Mouse (Mus musculus): ENCODE results near the gene Avpr2. TPM values are rescaled to one million over a fixed set of nuclear protein-coding genes. Genes with fewer than 3 reads are reported as not detected.

Avpr2 gene
- total RNA-seq (2014; fragmentation: Nextera tagmentation) (not detected in 2 replicates), total RNA-seq (2017) (0.09 TPM in 1 of 2 replicates, not detected in the other)

DNA sequence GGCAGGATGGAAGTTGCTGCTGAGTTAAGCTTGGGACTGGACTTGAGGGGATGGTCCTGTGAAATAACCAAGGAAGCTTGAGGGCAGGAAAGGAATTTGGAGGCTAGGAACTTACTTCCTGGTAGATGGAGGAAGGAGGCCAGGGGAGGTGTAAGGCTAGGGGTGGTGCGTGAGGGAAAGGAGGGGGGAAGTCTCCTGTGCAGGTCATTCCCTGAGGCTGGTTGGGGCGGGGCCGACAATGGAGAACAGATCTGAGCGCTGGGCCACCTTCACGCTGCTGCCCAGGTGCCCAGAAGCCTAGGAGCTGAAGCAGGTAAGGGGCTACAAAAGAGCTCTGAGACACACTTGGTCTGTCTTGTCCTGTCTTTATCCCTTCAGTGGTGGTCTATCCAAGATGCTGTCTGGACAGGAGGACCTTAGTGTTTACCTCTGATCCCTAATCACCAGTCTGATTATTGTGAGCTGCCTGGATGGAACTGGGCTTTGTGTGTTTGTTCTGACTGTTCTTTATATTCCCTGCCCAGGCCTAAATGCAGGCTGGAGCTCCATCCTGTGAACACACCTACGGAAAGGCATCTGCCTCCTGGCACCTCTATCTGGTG, at the start of gene Avpr2:
Gene Avpr2, plus strand, starts transcription at position 552 of the 602 bp plus-strand sequence.
- no peak for ATAC-seq (replicated peaks; ENCODE audit: poor library complexity, severe bottlenecking)

DNA sequence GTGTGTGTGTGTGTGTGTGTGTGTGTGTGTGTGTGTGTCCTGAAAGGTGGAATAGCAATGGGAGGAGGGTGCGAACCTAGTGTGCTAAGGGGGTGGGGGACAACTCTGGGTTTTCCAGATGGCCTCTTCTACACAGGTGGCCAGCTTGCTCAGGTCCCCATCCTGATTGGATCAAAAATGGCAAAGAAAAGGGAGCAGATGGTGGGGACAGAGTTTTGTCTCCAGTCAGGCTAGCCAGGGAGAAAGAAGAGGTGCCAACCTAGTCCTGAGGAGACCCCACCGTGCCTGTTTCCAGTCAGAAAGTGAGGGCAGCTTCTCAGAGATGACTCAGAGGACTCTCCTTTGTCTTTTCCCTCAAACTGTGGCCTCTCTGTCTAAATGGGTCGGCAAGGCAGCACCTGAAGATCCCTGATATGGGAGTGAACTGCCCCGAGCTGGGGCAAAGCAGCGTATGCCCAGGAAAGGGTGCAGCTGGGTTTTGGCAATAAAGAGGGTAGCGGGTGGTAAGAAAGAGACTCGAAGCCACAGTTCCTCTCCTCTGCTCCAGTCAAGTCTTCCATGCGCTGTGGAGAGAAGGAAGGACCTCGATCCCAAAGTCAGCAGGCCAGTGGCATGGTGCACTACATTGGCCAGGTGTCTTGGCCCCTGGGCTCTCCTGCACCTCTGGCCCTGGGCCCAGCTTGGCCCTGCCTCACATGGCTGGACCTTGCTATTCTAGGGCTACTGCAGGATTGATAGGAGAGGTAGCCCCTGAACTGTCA, 37.4 kb upstream of the Avpr2 start:
- no peak for ATAC-seq (replicated peaks; ENCODE audit: poor library complexity, severe bottlenecking)

DNA sequence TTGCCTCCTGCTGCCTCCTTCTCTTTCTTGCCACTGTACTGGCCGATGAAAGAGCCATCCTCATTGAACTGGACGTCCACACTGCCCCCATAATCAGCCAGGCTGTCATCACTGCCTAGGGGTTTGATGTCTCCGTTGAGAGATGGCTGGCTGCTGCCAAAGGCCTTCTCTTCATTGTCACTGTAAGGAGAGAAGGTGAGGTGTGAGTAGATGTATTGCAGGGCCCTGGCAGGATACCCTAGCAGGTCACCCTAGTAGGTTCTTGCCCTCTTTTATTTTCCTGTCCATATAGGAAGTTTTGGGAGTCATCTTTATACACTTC, 36.9 kb upstream of the Avpr2 start:
- no peak for ATAC-seq (replicated peaks; ENCODE audit: poor library complexity, severe bottlenecking)

DNA sequence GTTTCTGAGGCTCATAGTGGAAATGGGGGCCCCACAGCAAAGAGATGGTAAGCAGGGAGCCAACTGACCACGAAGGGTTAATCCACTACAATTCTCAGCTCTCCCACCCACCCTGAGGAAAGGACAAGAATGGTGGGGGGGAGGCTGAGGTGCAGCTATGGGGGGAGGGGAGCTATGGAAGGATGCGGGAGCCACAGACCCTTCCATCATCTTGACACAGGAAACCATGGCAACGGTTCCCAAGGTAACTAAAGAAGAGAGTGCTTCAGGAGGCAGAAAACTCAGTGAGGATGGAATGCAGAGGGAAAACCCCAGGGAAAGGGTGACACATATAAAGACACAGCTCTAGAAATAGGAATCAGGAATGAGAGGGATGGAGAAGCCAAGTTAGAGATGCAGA, 27.2 kb upstream of the Avpr2 start:
- ATAC-seq (replicated peaks; ENCODE audit: poor library complexity, severe bottlenecking) = no peak

DNA sequence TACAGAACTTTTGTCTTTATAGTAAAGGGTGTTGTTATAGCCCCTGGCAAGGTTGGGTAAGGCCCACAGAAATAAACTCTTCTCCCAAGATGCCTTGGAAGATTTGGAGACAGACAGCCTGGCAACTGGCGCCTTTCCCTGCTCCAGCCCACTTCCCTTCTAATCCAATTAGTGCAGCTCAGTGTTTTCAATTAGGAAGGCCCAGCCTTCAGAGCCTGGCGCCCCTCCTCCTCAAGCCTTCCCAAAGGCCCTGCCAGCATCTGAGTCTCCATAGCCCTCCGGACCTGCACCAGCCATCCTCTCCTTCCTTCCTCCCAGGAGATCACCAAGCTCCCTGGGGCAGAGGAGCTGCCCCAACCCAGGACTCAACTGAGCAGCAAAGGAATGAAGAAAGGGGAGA, 24.6 kb upstream of the Avpr2 start:
- no peak for ATAC-seq (replicated peaks; ENCODE audit: poor library complexity, severe bottlenecking)

DNA sequence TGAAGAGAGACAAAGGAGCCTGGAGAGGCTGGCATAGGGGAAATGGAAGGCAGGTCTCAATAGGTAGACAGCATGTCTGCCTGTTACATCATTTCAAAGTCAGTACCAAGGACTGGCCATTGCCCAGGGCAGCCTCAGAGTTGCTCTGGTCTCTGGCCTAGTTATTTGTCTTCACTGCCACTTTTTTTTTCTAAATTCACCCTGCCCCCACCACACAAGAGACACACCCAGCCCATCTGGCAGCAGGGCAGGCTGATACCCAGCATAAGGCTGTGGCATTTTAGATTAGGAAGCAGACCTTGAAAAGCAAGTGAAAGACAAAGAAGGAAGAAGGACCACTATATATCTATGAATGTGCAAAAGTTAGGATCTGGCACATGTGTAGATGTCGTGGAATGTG, 24.1 kb upstream of the Avpr2 start:
- no peak for ATAC-seq (replicated peaks; ENCODE audit: poor library complexity, severe bottlenecking)

DNA sequence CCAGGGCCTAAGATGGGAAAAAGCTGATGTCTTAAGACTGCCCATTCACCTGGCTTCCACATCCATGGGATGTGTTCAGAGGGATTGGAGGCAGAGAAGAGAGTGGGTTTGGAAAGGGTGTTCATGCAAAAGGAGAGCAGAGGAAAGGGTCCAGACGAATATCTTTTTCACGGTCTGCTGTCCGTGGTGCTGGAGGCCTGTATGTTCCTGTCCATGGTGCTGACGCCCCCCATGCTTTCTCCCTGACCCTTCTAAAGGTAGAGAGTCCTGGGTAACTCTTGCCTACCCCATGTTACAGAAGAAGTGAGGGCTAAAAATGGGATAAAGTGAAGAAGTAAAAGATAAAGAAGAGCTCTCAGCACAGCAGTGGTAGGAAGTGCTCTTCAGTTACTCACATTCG, 22.6 kb upstream of the Avpr2 start:
- peak; percentile 82 for ATAC-seq (replicated peaks; ENCODE audit: poor library complexity, severe bottlenecking)

DNA sequence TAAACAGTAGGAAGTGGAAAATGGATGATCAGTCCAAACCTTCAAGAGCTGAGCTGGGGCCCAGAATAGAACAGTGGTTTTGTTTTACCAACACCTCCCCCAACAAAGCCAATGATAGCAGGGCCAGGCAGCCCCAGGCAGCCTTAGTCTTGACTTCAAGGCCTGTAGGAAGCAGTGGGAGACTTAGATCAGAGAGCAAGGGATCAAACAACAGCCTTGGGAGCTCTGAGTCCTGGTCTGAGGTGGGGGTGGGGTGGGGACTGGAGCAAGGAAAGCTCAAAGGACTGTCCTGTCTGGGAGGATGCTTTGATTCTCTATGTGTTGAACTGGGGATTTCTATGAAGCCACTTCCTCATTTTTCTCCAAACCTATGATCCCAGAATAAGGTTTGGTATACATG, 20.4 kb upstream of the Avpr2 start:
- no peak for ATAC-seq (replicated peaks; ENCODE audit: poor library complexity, severe bottlenecking)

DNA sequence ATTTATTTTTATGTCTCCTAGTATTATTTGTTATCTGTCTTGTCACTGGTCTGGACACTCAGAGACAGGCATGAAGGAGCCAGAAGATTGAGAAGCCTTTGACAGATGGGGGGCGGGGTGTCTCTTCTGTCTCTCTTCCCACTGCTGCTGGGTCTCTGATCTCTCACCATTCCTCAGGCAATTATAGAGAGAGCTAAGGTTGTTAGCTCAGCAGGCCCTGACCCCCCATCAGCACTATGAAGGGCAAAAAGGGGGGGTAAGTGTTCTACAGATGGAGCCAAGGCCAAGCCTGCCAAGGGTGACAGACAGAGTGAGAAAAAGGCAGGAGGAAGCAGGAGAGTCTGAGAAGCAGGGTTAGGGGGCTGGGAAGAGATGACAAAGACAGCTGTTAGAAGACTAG, 19.9 kb upstream of the Avpr2 start:
- no peak for ATAC-seq (replicated peaks; ENCODE audit: poor library complexity, severe bottlenecking)

DNA sequence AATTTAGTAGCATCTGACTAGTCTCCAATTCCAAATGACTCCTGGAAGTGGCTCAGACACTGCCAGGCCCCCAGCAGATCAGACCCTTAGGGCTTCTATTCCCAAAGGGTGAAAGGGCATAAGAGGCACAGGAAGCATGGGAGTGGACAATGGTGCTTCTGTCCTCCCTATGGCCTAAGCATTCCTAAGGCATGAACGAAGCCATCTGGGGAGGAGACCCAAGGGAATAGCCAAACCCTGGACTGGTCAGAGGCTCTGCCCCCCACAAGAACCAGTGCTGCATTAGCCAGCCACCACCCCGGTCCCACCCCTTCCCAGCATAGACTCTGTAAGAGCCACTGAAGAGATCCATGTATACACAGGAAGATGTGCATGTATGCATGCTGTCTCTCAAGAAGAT, 16.0 kb upstream of the Avpr2 start:
- no peak for ATAC-seq (replicated peaks; ENCODE audit: poor library complexity, severe bottlenecking)

DNA sequence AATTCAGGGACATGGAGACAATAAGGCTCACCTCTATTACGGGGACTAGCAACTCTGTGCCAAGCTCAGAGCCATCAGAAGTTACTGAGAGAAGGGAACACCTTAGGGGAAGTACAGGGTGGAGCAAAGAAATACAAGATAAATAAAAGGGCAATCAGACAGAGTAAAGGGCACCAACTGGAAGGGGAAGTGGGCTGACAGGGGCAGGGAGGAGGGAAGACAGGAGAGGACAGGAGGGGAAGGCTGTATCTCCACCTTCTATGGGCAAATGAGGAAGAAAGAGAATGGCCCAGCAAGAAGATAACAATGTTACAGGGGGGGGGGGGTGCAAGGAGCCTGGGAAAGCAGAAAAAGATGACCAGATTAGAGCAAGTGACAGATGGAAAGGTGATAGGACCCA, 14.9 kb upstream of the Avpr2 start:
- ATAC-seq (replicated peaks; ENCODE audit: poor library complexity, severe bottlenecking) = peak; percentile 72

DNA sequence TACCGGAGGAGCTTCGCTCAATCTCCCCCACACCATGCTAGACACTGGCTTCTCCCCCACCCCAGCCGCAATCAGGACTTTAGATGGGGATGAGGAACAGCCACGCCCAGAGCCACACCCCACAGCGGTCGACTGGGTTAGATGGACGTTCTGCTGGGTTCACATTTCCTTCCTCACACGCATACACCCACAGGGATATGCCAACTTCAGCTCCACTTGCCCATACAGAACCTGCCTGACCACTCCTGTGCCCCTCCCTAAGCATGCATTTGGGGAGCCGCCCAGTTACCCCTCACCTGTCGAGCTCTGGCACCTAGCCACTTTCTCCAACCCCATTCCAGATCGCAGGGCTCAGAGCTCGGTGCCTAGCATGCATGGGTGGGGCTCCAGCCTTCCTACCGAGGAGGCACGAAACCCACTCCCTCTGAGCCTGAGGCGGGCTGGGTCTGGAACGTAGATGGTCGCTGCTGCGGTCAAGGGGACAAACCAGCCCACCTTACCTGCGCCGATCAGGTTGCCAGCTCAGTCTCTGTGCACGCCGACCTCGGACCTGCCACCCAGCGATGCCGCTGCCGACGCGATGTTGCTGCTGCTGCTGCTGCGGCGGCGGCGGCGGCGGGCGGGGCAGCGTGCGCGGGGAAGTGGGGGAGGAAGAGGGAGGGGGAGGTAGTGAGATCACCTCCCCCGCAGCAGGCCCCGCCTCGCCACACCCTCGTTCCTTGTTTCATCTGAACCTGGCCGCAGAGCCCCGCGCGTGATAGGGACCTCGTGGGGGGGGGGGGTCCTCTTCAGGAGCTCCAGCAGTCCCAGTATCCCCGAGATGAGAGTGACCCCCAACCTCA, 11.5 kb upstream of the Avpr2 start:
- peak; percentile 75 for ATAC-seq (replicated peaks; ENCODE audit: poor library complexity, severe bottlenecking)

DNA sequence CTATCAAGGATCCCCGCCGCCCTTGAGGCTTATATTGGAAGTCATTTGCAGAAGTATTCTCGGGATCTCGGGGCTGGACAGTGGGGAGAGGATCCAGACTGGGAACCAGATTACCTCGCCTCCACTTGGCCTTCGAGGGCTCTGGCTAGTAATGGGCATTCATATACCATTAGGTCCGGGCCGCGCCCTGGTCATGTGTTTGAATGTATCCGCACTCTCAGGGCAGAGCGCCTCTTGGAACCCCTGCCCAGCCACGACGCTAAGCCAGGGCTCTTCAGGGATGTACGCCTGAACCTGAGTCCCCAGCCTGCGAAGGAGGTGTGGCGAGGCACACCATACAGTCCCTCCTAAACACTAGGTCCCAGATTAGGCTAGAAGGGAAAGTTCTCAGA, 10.9 kb upstream of the Avpr2 start:
- ATAC-seq (replicated peaks; ENCODE audit: poor library complexity, severe bottlenecking) = peak; percentile 22; the same call in 1 of the 2 replicates

DNA sequence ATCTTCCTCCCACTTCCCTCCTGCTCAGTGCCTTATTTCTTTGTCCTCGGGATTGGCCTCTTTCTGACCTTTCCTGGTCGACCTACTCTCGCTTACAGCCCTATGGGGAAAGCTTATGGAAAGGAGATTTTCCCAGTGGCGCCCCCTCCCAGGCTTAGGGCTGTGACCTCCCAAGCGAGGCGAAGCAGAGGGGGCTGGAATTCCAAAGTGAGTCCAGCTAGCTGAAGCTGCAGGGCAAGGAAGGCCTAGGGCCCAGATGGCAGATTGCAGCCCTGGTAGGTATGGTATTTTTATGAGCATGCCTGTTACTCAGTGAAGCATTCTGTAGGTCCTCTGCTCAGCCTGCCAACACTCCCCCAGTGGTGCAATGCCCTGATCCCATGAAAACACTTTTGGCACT, 10.4 kb upstream of the Avpr2 start:
- ATAC-seq (replicated peaks; ENCODE audit: poor library complexity, severe bottlenecking) = no peak

DNA sequence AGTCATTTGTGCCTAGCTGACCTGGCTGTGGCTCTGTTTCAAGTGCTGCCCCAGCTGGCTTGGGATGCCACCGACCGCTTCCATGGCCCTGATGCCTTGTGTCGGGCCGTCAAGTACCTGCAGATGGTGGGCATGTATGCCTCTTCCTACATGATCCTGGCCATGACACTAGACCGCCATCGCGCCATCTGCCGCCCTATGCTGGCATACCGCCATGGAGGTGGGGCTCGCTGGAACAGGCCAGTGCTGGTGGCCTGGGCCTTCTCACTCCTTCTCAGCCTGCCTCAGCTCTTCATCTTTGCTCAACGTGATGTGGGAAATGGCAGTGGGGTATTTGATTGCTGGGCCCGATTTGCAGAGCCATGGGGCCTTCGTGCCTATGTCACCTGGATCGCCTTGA, 931 bp downstream of the Avpr2 start:
- ATAC-seq (replicated peaks; ENCODE audit: poor library complexity, severe bottlenecking) = no peak

DNA sequence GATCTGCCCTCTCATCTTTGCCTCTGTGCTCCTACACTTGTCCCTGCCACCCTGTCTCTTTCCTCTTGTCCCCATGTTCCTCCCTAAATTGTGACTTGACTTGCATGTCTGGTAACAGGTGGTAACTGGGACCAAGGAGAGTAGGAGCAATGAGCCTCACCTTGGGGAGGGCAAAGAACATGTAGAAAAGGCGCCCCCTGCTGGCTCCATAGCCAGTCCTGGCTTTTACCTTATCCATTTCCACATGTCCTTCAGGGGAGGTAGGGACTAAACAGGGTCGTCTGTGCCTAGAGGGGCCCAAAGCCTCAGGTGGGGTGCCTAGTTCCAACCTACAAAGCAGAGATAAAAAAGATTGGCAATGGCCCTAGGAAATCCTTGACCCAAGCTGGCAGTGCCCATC, 3.8 kb downstream of the Avpr2 start, which contains the start of gene L1cam:
Gene L1cam, minus strand, starts transcription at position 387 of the 400 bp plus-strand sequence.
- peak; percentile 30; the same call in 1 of the 2 replicates for ATAC-seq (replicated peaks; ENCODE audit: poor library complexity, severe bottlenecking)

DNA sequence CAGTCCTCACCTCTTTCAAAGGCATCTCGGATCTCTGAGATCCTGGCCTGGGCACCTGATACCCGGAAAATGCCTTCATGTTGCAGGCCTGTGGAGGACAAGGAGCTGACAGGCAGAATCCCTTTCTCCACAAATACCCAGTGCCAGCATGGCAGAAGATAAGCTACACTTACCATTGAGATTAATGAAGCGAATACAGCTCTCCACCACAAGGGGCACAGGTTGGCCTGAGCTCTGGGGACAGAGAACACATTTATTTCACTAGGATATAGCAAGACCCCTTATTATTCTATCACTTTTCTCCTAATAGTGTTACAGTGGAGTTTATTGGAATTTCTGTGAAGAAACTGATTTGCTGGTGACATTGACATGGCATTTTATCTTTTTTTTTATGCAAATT, 6.1 kb downstream of the Avpr2 start:
- ATAC-seq (replicated peaks; ENCODE audit: poor library complexity, severe bottlenecking) = no peak

DNA sequence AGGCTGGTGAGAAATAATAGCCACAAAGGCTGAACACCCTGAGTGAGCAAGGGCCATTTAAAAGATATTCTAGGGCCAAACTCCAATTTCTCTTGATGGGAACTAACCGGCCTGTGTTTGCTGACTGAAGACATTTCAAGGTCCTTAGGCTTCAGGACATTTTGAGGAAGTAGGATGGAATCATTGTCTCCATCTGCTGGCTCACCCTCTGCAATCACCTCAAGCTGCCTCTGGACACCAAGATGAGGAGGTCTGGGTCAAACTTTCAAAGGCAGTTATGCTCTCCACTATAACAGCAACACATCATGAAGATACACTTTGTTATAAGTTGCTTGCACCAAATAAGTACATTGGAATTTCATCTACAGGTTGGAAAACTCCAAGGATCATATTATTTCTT, 18.1 kb downstream of the Avpr2 start:
- ATAC-seq (replicated peaks; ENCODE audit: poor library complexity, severe bottlenecking) = no peak

DNA sequence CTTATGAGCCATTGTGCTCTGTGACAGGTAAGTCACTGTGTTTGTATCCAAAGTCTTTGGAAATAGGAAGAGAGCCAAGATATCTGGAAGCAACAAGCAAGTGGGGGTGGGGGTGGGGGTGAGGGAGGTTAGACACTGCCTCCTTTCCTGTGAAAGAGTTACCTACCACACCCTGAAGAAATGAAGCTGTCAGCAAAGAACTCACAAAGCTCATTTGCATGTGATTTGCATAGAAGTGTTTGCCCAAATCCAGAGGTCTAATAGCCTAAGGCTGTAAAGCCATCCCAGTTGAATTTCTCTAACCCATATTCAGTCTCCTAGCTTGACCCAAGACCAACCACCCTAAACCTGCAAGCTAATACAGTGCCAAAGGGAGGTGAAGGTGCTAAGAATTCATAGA, 18.5 kb downstream of the Avpr2 start:
- ATAC-seq (replicated peaks; ENCODE audit: poor library complexity, severe bottlenecking) = no peak

DNA sequence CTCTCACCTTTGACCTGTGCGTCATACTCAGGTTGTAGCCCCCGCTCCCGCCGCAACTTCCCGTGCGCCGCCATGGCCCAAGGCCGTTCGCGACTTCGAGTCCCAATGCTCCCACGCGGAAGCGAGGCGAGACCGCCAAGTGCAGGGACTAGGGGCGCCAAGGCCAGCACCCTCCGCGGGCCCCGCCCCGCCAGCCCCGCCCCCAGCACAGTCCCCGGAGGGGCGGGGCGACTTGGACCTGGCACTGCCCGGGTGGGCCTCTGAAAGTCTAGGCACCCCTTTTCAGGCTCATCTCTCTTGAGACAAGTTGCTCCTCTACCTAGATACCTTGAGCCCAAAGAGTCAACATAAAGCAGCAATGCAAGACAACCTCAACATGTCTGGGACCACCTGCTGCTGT, 19.3 kb downstream of the Avpr2 start:
- ATAC-seq (replicated peaks; ENCODE audit: poor library complexity, severe bottlenecking) = peak; percentile 28

DNA sequence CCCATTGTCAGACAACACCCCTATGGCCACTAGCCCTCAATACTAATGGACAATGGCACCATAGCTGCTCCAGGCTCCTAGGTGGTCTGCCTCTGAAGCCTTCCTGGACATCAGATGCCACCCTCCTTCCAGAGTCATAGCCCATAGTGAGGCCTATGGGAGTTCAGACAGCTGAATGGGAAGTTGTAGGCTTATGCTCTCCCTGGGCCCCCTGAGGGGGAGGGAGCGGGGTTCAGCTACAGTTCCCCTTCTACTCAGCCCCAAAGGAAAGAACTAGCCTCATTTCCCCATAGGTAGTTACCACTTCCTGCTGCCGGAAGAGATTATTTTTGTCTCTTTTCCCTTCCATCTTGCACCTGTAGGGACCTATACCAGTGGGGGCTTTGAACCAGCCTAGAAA, 19.7 kb downstream of the Avpr2 start:
- ATAC-seq (replicated peaks; ENCODE audit: poor library complexity, severe bottlenecking) = peak; percentile 66

Measured in granulocyte monocyte progenitor cell, adult 5-6 weeks (primary cell).